Mouse (Mus musculus): ENCODE measurements around the gene Scg5. TPM values are rescaled to one million over a fixed set of nuclear protein-coding genes. Genes with fewer than 3 reads are reported as not detected.
A peak's percentile ranks its signal among the peaks of the same experiment; 100 is the strongest.

Gene Scg5
- polyA plus RNA-seq (2014; fragmentation: Nextera tagmentation; extraction: Ambion mirVana) = 41.0 and 49.4 TPM in 2 replicates

- peak within 1 kb of the TSS; percentile 70 for H3K9ac ChIP-seq (ENCODE audit: low read length)
- DNase-seq (ENCODE audit: low spot score) (peak; percentile 90), ATAC-seq (ENCODE audit: insufficient read depth, low FRiP score, low TSS enrichment) (peak; percentile 95)
- H3K27ac ChIP-seq (ENCODE audit: low read depth, low read length) = peak within 1 kb of the TSS; percentile 79
- H3K36me3 ChIP-seq (ENCODE audit: control insufficient read depth, insufficient read depth, low read length) = 0 out of 2 replicates have a peak, but pooled peaks cover 2% of the 10 kb centered on the region
- WGBS = 9% methylated on average over 23 of the region's 23 CpGs
- peaks cover 4% of the 10 kb centered on the region for H3K4me1 ChIP-seq (ENCODE audit: control insufficient read depth, insufficient read depth, low read length)
- peak within 1 kb of the TSS; percentile 57 for H3K4me2 ChIP-seq (ENCODE audit: low read depth)
- H3K9me3 ChIP-seq (ENCODE audit: control insufficient read depth, low read length) = no peaks in the 10 kb centered on the region
- no peaks in the 10 kb centered on the region for H3K27me3 ChIP-seq (ENCODE audit: control insufficient read depth, insufficient read depth, low read length)
- H3K4me3 ChIP-seq (ENCODE audit: low read depth, low read length) = peak within 1 kb of the TSS; percentile 47
Observed at GRCm38 (mm10) chr2:113828943-113829882, at the start of gene Scg5. Gene Scg5, minus strand, starts transcription at chr2:113829121.

- no peaks in the 10 kb centered on the region for H3K9me3 ChIP-seq (ENCODE audit: control insufficient read depth, low read length)
- no peaks in the 10 kb centered on the region for H3K4me1 ChIP-seq (ENCODE audit: control insufficient read depth, insufficient read depth, low read length)
- no peaks in the 10 kb centered on the region for H3K36me3 ChIP-seq (ENCODE audit: control insufficient read depth, insufficient read depth, low read length)
- ATAC-seq (ENCODE audit: insufficient read depth, low FRiP score, low TSS enrichment) (no peak), DNase-seq (ENCODE audit: low spot score) (no peak)
- WGBS = 95% methylated on average over 1 of the region's 1 CpGs
- H3K27ac ChIP-seq (ENCODE audit: low read depth, low read length) = no peak overlapping the region
- no peak overlapping the region for H3K9ac ChIP-seq (ENCODE audit: low read length)
- H3K4me3 ChIP-seq (ENCODE audit: low read depth, low read length) = no peak overlapping the region
- H3K27me3 ChIP-seq (ENCODE audit: control insufficient read depth, insufficient read depth, low read length) = no peaks in the 10 kb centered on the region
- no peak overlapping the region for H3K4me2 ChIP-seq (ENCODE audit: low read depth)
Observed at GRCm38 (mm10) chr2:113870115-113870514, 41.2 kb upstream of the Scg5 start.

GRCm38 (mm10) chr2:113868404-113868803 is 39.5 kb upstream of the Scg5 start:
- DNase-seq (ENCODE audit: low spot score) (no peak), ATAC-seq (ENCODE audit: insufficient read depth, low FRiP score, low TSS enrichment) (no peak)
- no peak overlapping the region for H3K4me3 ChIP-seq (ENCODE audit: low read depth, low read length)
- H3K9ac ChIP-seq (ENCODE audit: low read length) = no peak overlapping the region
- no peaks in the 10 kb centered on the region for H3K4me1 ChIP-seq (ENCODE audit: control insufficient read depth, insufficient read depth, low read length)
- no peaks in the 10 kb centered on the region for H3K36me3 ChIP-seq (ENCODE audit: control insufficient read depth, insufficient read depth, low read length)
- WGBS = 81% methylated on average over 4 of the region's 4 CpGs
- no peak overlapping the region for H3K27ac ChIP-seq (ENCODE audit: low read depth, low read length)
- no peaks in the 10 kb centered on the region for H3K27me3 ChIP-seq (ENCODE audit: control insufficient read depth, insufficient read depth, low read length)
- H3K4me2 ChIP-seq (ENCODE audit: low read depth) = no peak overlapping the region
- H3K9me3 ChIP-seq (ENCODE audit: control insufficient read depth, low read length) = no peaks in the 10 kb centered on the region

GRCm38 (mm10) chr2:113866155-113866554 is 37.2 kb upstream of the Scg5 start:
- 59% methylated on average over 2 of the region's 2 CpGs for WGBS
- Histone ChIP-seq H3K36me3 (ENCODE audit: control insufficient read depth, insufficient read depth, low read length) (no peaks in the 10 kb centered on the region), H3K27ac (ENCODE audit: low read depth, low read length) (no peak overlapping the region), H3K9me3 (ENCODE audit: control insufficient read depth, low read length) (no peaks in the 10 kb centered on the region), H3K4me2 (ENCODE audit: low read depth) (no peak overlapping the region), H3K4me3 (ENCODE audit: low read depth, low read length) (no peak overlapping the region), H3K9ac (ENCODE audit: low read length) (no peak overlapping the region), H3K27me3 (ENCODE audit: control insufficient read depth, insufficient read depth, low read length) (no peaks in the 10 kb centered on the region), H3K4me1 (ENCODE audit: control insufficient read depth, insufficient read depth, low read length) (no peaks in the 10 kb centered on the region)
- DNase-seq (ENCODE audit: low spot score) = no peak
- ATAC-seq (ENCODE audit: insufficient read depth, low FRiP score, low TSS enrichment) = no peak

GRCm38 (mm10) chr2:113849141-113849540 is 20.2 kb upstream of the Scg5 start:
- H3K9me3 ChIP-seq (ENCODE audit: control insufficient read depth, low read length) = no peaks in the 10 kb centered on the region
- H3K4me2 ChIP-seq (ENCODE audit: low read depth) = peak overlapping the region; percentile 43
- peak overlapping the region; percentile 79 for H3K4me3 ChIP-seq (ENCODE audit: low read depth, low read length)
- WGBS = 5% methylated on average over 3 of the region's 3 CpGs
- peak overlapping the region; percentile 40 for H3K9ac ChIP-seq (ENCODE audit: low read length)
- ATAC-seq (ENCODE audit: insufficient read depth, low FRiP score, low TSS enrichment) (peak; percentile 48), DNase-seq (ENCODE audit: low spot score) (no peak)
- no peaks in the 10 kb centered on the region for H3K27me3 ChIP-seq (ENCODE audit: control insufficient read depth, insufficient read depth, low read length)
- H3K4me1 ChIP-seq (ENCODE audit: control insufficient read depth, insufficient read depth, low read length) = peaks cover 16% of the 10 kb centered on the region
- no peaks in the 10 kb centered on the region for H3K36me3 ChIP-seq (ENCODE audit: control insufficient read depth, insufficient read depth, low read length)
- no peak overlapping the region for H3K27ac ChIP-seq (ENCODE audit: low read depth, low read length)

- no peaks in the 10 kb centered on the region for H3K27me3 ChIP-seq (ENCODE audit: control insufficient read depth, insufficient read depth, low read length)
- peak within 1 kb of the TSS; percentile 79 for H3K4me3 ChIP-seq (ENCODE audit: low read depth, low read length)
- WGBS = under 1% methylated on average over 48 of the region's 48 CpGs
- H3K27ac ChIP-seq (ENCODE audit: low read depth, low read length) = no peak within 1 kb of the TSS
- ATAC-seq (ENCODE audit: insufficient read depth, low FRiP score, low TSS enrichment) = peak; percentile 94
- no peaks in the 10 kb centered on the region for H3K36me3 ChIP-seq (ENCODE audit: control insufficient read depth, insufficient read depth, low read length)
- DNase-seq (ENCODE audit: low spot score) = peak; percentile 91
- H3K4me2 ChIP-seq (ENCODE audit: low read depth) = peak within 1 kb of the TSS; percentile 79
- H3K4me1 ChIP-seq (ENCODE audit: control insufficient read depth, insufficient read depth, low read length) = peaks cover 16% of the 10 kb centered on the region
- no peaks in the 10 kb centered on the region for H3K9me3 ChIP-seq (ENCODE audit: control insufficient read depth, low read length)
- H3K9ac ChIP-seq (ENCODE audit: low read length) = peak within 1 kb of the TSS; percentile 63
Observed at GRCm38 (mm10) chr2:113848245-113849121, 19.6 kb upstream of the Scg5 start, which contains the start of gene Arhgap11a. Gene Arhgap11a, minus strand, starts transcription at chr2:113848661.

GRCm38 (mm10) chr2:113847678-113848244 is 18.8 kb upstream of the Scg5 start:
- Histone ChIP-seq H3K4me3 (ENCODE audit: low read depth, low read length) (peak overlapping the region; percentile 79), H3K4me1 (ENCODE audit: control insufficient read depth, insufficient read depth, low read length) (peaks cover 16% of the 10 kb centered on the region), H3K27ac (ENCODE audit: low read depth, low read length) (no peak overlapping the region), H3K9me3 (ENCODE audit: control insufficient read depth, low read length) (no peaks in the 10 kb centered on the region), H3K9ac (ENCODE audit: low read length) (peak overlapping the region; percentile 63), H3K27me3 (ENCODE audit: control insufficient read depth, insufficient read depth, low read length) (no peaks in the 10 kb centered on the region), H3K4me2 (ENCODE audit: low read depth) (peak overlapping the region; percentile 79), H3K36me3 (ENCODE audit: control insufficient read depth, insufficient read depth, low read length) (no peaks in the 10 kb centered on the region)
- WGBS = under 1% methylated on average over 24 of the region's 24 CpGs
- ATAC-seq (ENCODE audit: insufficient read depth, low FRiP score, low TSS enrichment) = peak; percentile 5; the same call in 1 of the 2 replicates
- DNase-seq (ENCODE audit: low spot score) = no peak

GRCm38 (mm10) chr2:113845081-113845480 is 16.2 kb upstream of the Scg5 start:
- WGBS = 87% methylated on average over 4 of the region's 4 CpGs
- no peaks in the 10 kb centered on the region for H3K27me3 ChIP-seq (ENCODE audit: control insufficient read depth, insufficient read depth, low read length)

More at GRCm38 (mm10) chr2:113845081-113845480, 16.2 kb upstream of the Scg5 start:
- H3K27ac ChIP-seq (ENCODE audit: low read depth, low read length) = no peak overlapping the region
- DNase-seq (ENCODE audit: low spot score) = no peak
- peaks cover 16% of the 10 kb centered on the region for H3K4me1 ChIP-seq (ENCODE audit: control insufficient read depth, insufficient read depth, low read length)
- H3K9ac ChIP-seq (ENCODE audit: low read length) = no peak overlapping the region
- no peak for ATAC-seq (ENCODE audit: insufficient read depth, low FRiP score, low TSS enrichment)
- H3K4me2 ChIP-seq (ENCODE audit: low read depth) = no peak overlapping the region
- H3K9me3 ChIP-seq (ENCODE audit: control insufficient read depth, low read length) = no peaks in the 10 kb centered on the region
- H3K36me3 ChIP-seq (ENCODE audit: control insufficient read depth, insufficient read depth, low read length) = no peaks in the 10 kb centered on the region
- H3K4me3 ChIP-seq (ENCODE audit: low read depth, low read length) = no peak overlapping the region

All from neural tube, embryonic 11.5 days (tissue).